Comparison of ENCODE assay signal across 28 mouse cellular contexts in the genomic region with DNA sequence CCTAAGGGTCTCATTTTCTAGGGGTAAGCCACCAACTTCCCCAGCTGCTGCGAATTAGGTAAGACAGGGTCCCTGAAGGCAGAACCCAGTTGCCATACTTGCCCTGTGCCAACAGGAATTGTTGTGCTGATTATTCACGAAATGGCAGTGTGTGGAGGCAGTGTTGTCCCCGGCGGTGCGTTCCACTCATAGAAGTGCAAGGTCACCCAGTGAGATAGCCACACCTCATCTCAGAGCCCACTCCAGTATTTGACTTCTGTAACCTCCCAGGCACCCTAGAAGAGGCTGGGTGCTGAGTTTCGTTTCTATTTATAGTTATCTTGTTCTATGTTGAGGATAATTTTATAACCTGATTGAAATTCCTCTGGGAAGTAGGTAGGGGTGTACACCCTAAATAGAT. TPM values are rescaled to one million over a fixed set of nuclear protein-coding genes. Genes with fewer than 3 reads are reported as not detected.
DNase-seq lines count a peak whose midpoint lies in the region; ATAC-seq and TF ChIP-seq lines count a peak whose summit lies in the region.
"Had no signal": no experiment of that assay in that cellular context is flagged by ENCODE, and none has a peak within 500 bp of the region (broad histone marks: within the 10 kb centered on the region; RNA-seq: fewer than 3 reads in every experiment).

No protein-coding gene starts in this region.

- H3K9me3 ChIP-seq in heart, embryonic 15.5 days (replicated peaks): no peaks in the 10 kb centered on the region
- H3K9me3 ChIP-seq in intestine, postnatal 0 days (ENCODE audit: control insufficient read depth): no peaks in the 10 kb centered on the region
- H3K9me3 ChIP-seq: forebrain, embryonic 13.5 days; hindbrain, embryonic 13.5 days; limb, embryonic 10.5 days; limb, embryonic 15.5 days; liver, embryonic 13.5 days; megakaryocyte, embryonic 14.5 days; midbrain, embryonic 12.5 days; neural tube, embryonic 12.5 days had no signal

- 53% methylated on average over 6 of the region's 6 CpGs for WGBS in heart, adult 2 months
- WGBS in heart, embryonic 15.5 days: 50% methylated on average over 6 of the region's 6 CpGs
- 36% methylated on average over 6 of the region's 6 CpGs for WGBS in intestine, postnatal 0 days

- H3K27ac ChIP-seq in heart, adult 2 months: peak overlapping the region; percentile 48
- H3K27ac ChIP-seq in heart, embryonic 15.5 days: peak overlapping the region; percentile 60
- no peak overlapping the region for H3K27ac ChIP-seq in intestine, postnatal 0 days (ENCODE audit: low read depth, low read length)
- H3K27ac ChIP-seq: forebrain, embryonic 13.5 days; hindbrain, embryonic 13.5 days; kidney, postnatal 0 days; limb, embryonic 10.5 days; limb, embryonic 15.5 days; liver, embryonic 13.5 days; midbrain, embryonic 12.5 days; neural tube, embryonic 12.5 days had no signal

- H3K4me3 ChIP-seq in heart, adult 2 months: no peak overlapping the region
- no peak overlapping the region for H3K4me3 ChIP-seq in heart, embryonic 15.5 days
- H3K4me3 ChIP-seq in intestine, postnatal 0 days (ENCODE audit: low read depth, low read length): no peak overlapping the region
- H3K4me3 ChIP-seq: forebrain, embryonic 13.5 days; hindbrain, embryonic 13.5 days; limb, embryonic 10.5 days; limb, embryonic 15.5 days; liver, embryonic 13.5 days; megakaryocyte, embryonic 14.5 days; midbrain, embryonic 12.5 days; myocyte; neural tube, embryonic 12.5 days had no signal

- intact Hi-C loops in heart, adult 2 months (cut with DNase I): no loop called here
- intact Hi-C loops in heart, postnatal 36 days (cut with DNase I): loop anchor here (5.0 kb wide), 3 partner anchors 63 to 132 kb away; no protein-coding TSS in a partner anchor
- intact Hi-C loops in heart, postnatal 10 days (cut with DNase I): loop anchor here (5.0 kb wide), 2 partner anchors 68 to 93 kb away; no protein-coding TSS in a partner anchor

- no peak for TF ChIP-seq EP300 in heart, adult 2 months (IDR thresholded peaks at IDR 0.05; ENCODE audit: insufficient read depth, low read depth, low read length)

- H3K9ac ChIP-seq in heart, adult 2 months (ENCODE audit: low read depth, low read length): no peak overlapping the region
- no peak overlapping the region for H3K9ac ChIP-seq in heart, embryonic 15.5 days
- H3K9ac ChIP-seq in intestine, postnatal 0 days (ENCODE audit: low read depth, low read length): no peak overlapping the region
- H3K9ac ChIP-seq: forebrain, embryonic 13.5 days; hindbrain, embryonic 13.5 days; limb, embryonic 15.5 days; liver, embryonic 13.5 days; midbrain, embryonic 12.5 days; neural tube, embryonic 12.5 days had no signal

- ATAC-seq in heart, embryonic 15.5 days (replicated peaks; ENCODE audit: insufficient number of reproducible peaks, insufficient read depth, low FRiP score, low read depth): peak; percentile 68; the same call in 1 of the 2 replicates
- no peak for ATAC-seq in intestine, postnatal 0 days
- ATAC-seq: forebrain, embryonic 13.5 days; lung, postnatal 0 days had no signal

- no peak for TF ChIP-seq POLR2A in heart, adult 2 months (IDR thresholded peaks at IDR 0.05; ENCODE audit: insufficient read depth, low read depth, low read length)

- H3K4me1 ChIP-seq in heart, adult 2 months (ENCODE audit: control insufficient read depth, insufficient read depth, low read length): peaks cover 5% of the 10 kb centered on the region; the same call in 1 of the 2 replicates
- H3K4me1 ChIP-seq in heart, embryonic 15.5 days (replicated peaks): peaks cover 11% of the 10 kb centered on the region
- peaks cover 12% of the 10 kb centered on the region for H3K4me1 ChIP-seq in intestine, postnatal 0 days (replicated peaks; ENCODE audit: control insufficient read depth, insufficient read depth, low read length)
- H3K4me1 ChIP-seq: forebrain, embryonic 13.5 days; hindbrain, embryonic 13.5 days; limb, embryonic 10.5 days; limb, embryonic 15.5 days; liver, embryonic 13.5 days; midbrain, embryonic 12.5 days; neural tube, embryonic 12.5 days had no signal

- DNase-seq in heart, adult 2 months: peak in 1 of 2 experiments; percentile 16
- DNase-seq in heart, postnatal 36 days: no peak
- peak; percentile 40 to 43 for DNase-seq in heart, postnatal 10 days
- no peak for DNase-seq in cerebellum, postnatal 36 days
- DNase-seq in urinary bladder, postnatal 14 days (ENCODE audit: low spot score): no peak
- DNase-seq: adrenal gland, postnatal 25 days; cerebellum, adult 11-12 months; cerebellum, adult 9-11 months; gastrocnemius, postnatal 14 days; kidney, adult 8-10 months; liver, embryonic 13.5 days; lung, adult 18-20 months; lung, postnatal 4 days had no signal

- H3K79me2 ChIP-seq in heart, adult 2 months (replicated peaks; ENCODE audit: control insufficient read depth, insufficient read depth, low read length): no peaks in the 10 kb centered on the region

- H3K27me3 ChIP-seq in heart, adult 2 months (ENCODE audit: control insufficient read depth, insufficient read depth, low read length): no peaks in the 10 kb centered on the region
- H3K27me3 ChIP-seq in heart, embryonic 15.5 days: no peaks in the 10 kb centered on the region
- no peaks in the 10 kb centered on the region for H3K27me3 ChIP-seq in intestine, postnatal 0 days (replicated peaks; ENCODE audit: control insufficient read depth, insufficient read depth, low read length)
- H3K27me3 ChIP-seq: forebrain, embryonic 13.5 days; hindbrain, embryonic 13.5 days; limb, embryonic 15.5 days; liver, embryonic 13.5 days; midbrain, embryonic 12.5 days; neural tube, embryonic 12.5 days had no signal

- H3K4me2 ChIP-seq in heart, embryonic 15.5 days: no peak overlapping the region
- 0 out of 2 replicates have a peak overlapping the region, but pooled peaks have one; percentile 6 for H3K4me2 ChIP-seq in intestine, postnatal 0 days (replicated peaks; ENCODE audit: low read depth)
- H3K4me2 ChIP-seq: forebrain, embryonic 13.5 days; hindbrain, embryonic 13.5 days; limb, embryonic 15.5 days; liver, embryonic 13.5 days; midbrain, embryonic 12.5 days; neural tube, embryonic 12.5 days had no signal

- no peak for TF ChIP-seq CTCF in heart, adult 2 months (IDR thresholded peaks at IDR 0.05)
- TF ChIP-seq CTCF in intestine, postnatal 0 days (IDR thresholded peaks at IDR 0.05; ENCODE audit: low read depth): no peak

- H3K36me3 ChIP-seq in heart, adult 2 months (ENCODE audit: control insufficient read depth, insufficient read depth, low read length): no peaks in the 10 kb centered on the region
- no peaks in the 10 kb centered on the region for H3K36me3 ChIP-seq in heart, embryonic 15.5 days
- no peaks in the 10 kb centered on the region for H3K36me3 ChIP-seq in intestine, postnatal 0 days (ENCODE audit: control insufficient read depth, insufficient read depth)
- H3K36me3 ChIP-seq: hindbrain, embryonic 13.5 days; limb, embryonic 10.5 days; limb, embryonic 15.5 days; liver, embryonic 13.5 days; midbrain, embryonic 12.5 days; neural tube, embryonic 12.5 days had no signal

RNA-seq across cellular contexts. Expression of a gene that starts 22.3 kb away (rescaled TPM):
- total RNA-seq in heart, adult 2 months (2021): under 1 TPM; 0.21 to 0.48 TPM
- polyA plus RNA-seq in heart, adult 2 months (2012; rRNA removed): 0.47 and 0.51 TPM in 2 replicates
- under 1 TPM; 0.22 to 0.56 TPM for total RNA-seq in heart, postnatal 36 days (2021)
- 0.09 TPM in 1 of 2 replicates, not detected in the other for polyA plus RNA-seq in heart, embryonic 15.5 days (2015; fragmentation: Nextera tagmentation; extraction: Ambion mirVana)
- under 1 TPM; 0.65 to 0.74 TPM for total RNA-seq in heart, postnatal 10 days (2021)
- 21.9 and 25.3 TPM in 2 replicates for polyA plus RNA-seq in intestine, postnatal 0 days (2015; fragmentation: Nextera tagmentation; extraction: Ambion mirVana)
- total RNA-seq: common myeloid progenitor, adult 5-6 weeks; granulocyte monocyte progenitor cell, adult 5-6 weeks had no signal
- polyA plus RNA-seq: limb, embryonic 10.5 days; liver, embryonic 13.5 days; lung, postnatal 0 days; stomach, embryonic 14.5 days had no signal

RNA-seq across cellular contexts. Expression of a gene that starts 36.8 kb away (rescaled TPM):
- total RNA-seq in heart, adult 2 months (2021): under 1 TPM; 0.34 TPM
- polyA plus RNA-seq in heart, adult 2 months (2012; rRNA removed): 0.68 and 1.2 TPM in 2 replicates
- total RNA-seq in heart, postnatal 36 days (2021): under 1 TPM; 0.57 to 0.80 TPM
- polyA plus RNA-seq in heart, embryonic 15.5 days (2015; fragmentation: Nextera tagmentation; extraction: Ambion mirVana): 8.8 and 9.3 TPM in 2 replicates
- total RNA-seq in heart, postnatal 10 days (2021): 1 to 10 TPM; 2.0 to 2.8 TPM
- 4.1 and 6.5 TPM in 2 replicates for polyA plus RNA-seq in intestine, postnatal 0 days (2015; fragmentation: Nextera tagmentation; extraction: Ambion mirVana)

Comparison
In these comparisons a context has a peak if more than half of its experiments do, and no peak if none do; other contexts are left out.
1. DNase-seq: peak in heart, postnatal 10 days (2 of 2); none in heart, postnatal 36 days (0 of 2), cerebellum, postnatal 36 days (0 of 2) and urinary bladder, postnatal 14 days (single experiment).